In genomic region chr14:46831837-46832333, GRCm38 (mm10) we compare ENCODE assay signal across 8 mouse cellular contexts. TPM values are rescaled to one million over a fixed set of nuclear protein-coding genes. Genes with fewer than 3 reads are reported as not detected.
DNase-seq lines count a peak whose midpoint lies in the region; ATAC-seq and TF ChIP-seq lines count a peak whose summit lies in the region.

Gene Cgrrf1, plus strand, starts transcription at chr14:46832125.

- peak within 1 kb of the TSS; percentile 77 for H3K9ac ChIP-seq in embryonic facial prominence, embryonic 14.5 days (ENCODE audit: low read depth, low read length)
- peak within 1 kb of the TSS; percentile 88 for H3K9ac ChIP-seq in heart, adult 2 months (ENCODE audit: low read depth, low read length)
- H3K9ac ChIP-seq in limb, embryonic 13.5 days: peak within 1 kb of the TSS; percentile 83
- peak within 1 kb of the TSS; percentile 77 for H3K9ac ChIP-seq in midbrain, embryonic 16.5 days (ENCODE audit: low read depth, low read length)

- TF ChIP-seq CTCF in heart, adult 2 months (IDR thresholded peaks at IDR 0.05): peak; percentile 66

- H3K4me2 ChIP-seq in embryonic facial prominence, embryonic 14.5 days (ENCODE audit: low read depth, low read length): peak within 1 kb of the TSS; percentile 84
- H3K4me2 ChIP-seq in limb, embryonic 13.5 days (replicated peaks): peak within 1 kb of the TSS; percentile 83
- H3K4me2 ChIP-seq in midbrain, embryonic 16.5 days (ENCODE audit: low read length): peak within 1 kb of the TSS; percentile 95

- 0 out of 2 replicates have a peak, but pooled peaks cover 6% of the 10 kb centered on the region for H3K4me1 ChIP-seq in embryonic facial prominence, embryonic 14.5 days (ENCODE audit: control insufficient read depth, insufficient read depth, low read length)
- H3K4me1 ChIP-seq in heart, adult 2 months (ENCODE audit: control insufficient read depth, insufficient read depth, low read length): peaks cover 12% of the 10 kb centered on the region
- peaks cover 12% of the 10 kb centered on the region for H3K4me1 ChIP-seq in limb, embryonic 13.5 days
- H3K4me1 ChIP-seq in midbrain, embryonic 16.5 days (ENCODE audit: control insufficient read depth, insufficient read depth, low read length): peaks cover 11% of the 10 kb centered on the region

- WGBS in embryonic facial prominence, embryonic 14.5 days: 1% methylated on average over 23 of the region's 32 CpGs
- WGBS in heart, adult 2 months: under 1% methylated on average over 32 of the region's 32 CpGs
- WGBS in limb, embryonic 13.5 days: under 1% methylated on average over 32 of the region's 32 CpGs
- 0% methylated on average over 32 of the region's 32 CpGs for WGBS in midbrain, embryonic 16.5 days

- H3K4me3 ChIP-seq in embryonic facial prominence, embryonic 14.5 days (ENCODE audit: low read depth, low read length): peak within 1 kb of the TSS; percentile 76
- peak within 1 kb of the TSS; percentile 89 for H3K4me3 ChIP-seq in heart, adult 2 months
- H3K4me3 ChIP-seq in limb, embryonic 13.5 days: peak within 1 kb of the TSS; percentile 82
- H3K4me3 ChIP-seq in midbrain, embryonic 16.5 days (ENCODE audit: low read depth, low read length): peak within 1 kb of the TSS; percentile 74

- peak; percentile 96 for DNase-seq in 3T3-L1 (ENCODE audit: low read depth, low spot score)
- peak; percentile 87 to 93 for DNase-seq in adrenal gland, postnatal 4 days (ENCODE audit: low spot score in 2 of 2)
- peak; percentile 98 for DNase-seq in embryonic facial prominence, embryonic 14.5 days (ENCODE audit: low spot score)
- DNase-seq in heart, adult 2 months: peak; percentile 95 to 97
- peak; percentile 98 for DNase-seq in kidney, adult 8-10 months
- peak; percentile 93 to 98 for DNase-seq in spleen, postnatal 10 days (ENCODE audit: low spot score in 2 of 2)

- no peaks in the 10 kb centered on the region for H3K27me3 ChIP-seq in embryonic facial prominence, embryonic 14.5 days (replicated peaks; ENCODE audit: control insufficient read depth, insufficient read depth, low read length)
- no peaks in the 10 kb centered on the region for H3K27me3 ChIP-seq in heart, adult 2 months (ENCODE audit: control insufficient read depth, insufficient read depth, low read length)
- no peaks in the 10 kb centered on the region for H3K27me3 ChIP-seq in limb, embryonic 13.5 days
- no peaks in the 10 kb centered on the region for H3K27me3 ChIP-seq in midbrain, embryonic 16.5 days (ENCODE audit: control insufficient read depth, insufficient read depth, low read depth, low read length)

- no peaks in the 10 kb centered on the region for H3K36me3 ChIP-seq in embryonic facial prominence, embryonic 14.5 days (ENCODE audit: control insufficient read depth, insufficient read depth, low read length)
- H3K36me3 ChIP-seq in heart, adult 2 months (ENCODE audit: control insufficient read depth, insufficient read depth, low read length): no peaks in the 10 kb centered on the region; the same call in 1 of the 2 replicates
- no peaks in the 10 kb centered on the region for H3K36me3 ChIP-seq in limb, embryonic 13.5 days
- no peaks in the 10 kb centered on the region for H3K36me3 ChIP-seq in midbrain, embryonic 16.5 days (ENCODE audit: control insufficient read depth, insufficient read depth, low read length)

- peaks cover 1% of the 10 kb centered on the region; the same call in 1 of the 2 replicates for H3K79me2 ChIP-seq in heart, adult 2 months (replicated peaks; ENCODE audit: control insufficient read depth, insufficient read depth, low read length)

- 0 out of 2 replicates have a peak, but pooled peaks have one; percentile 51 for TF ChIP-seq EP300 in heart, adult 2 months (IDR thresholded peaks at IDR 0.05; ENCODE audit: insufficient read depth, low read depth, low read length)

- peak; percentile 91 for TF ChIP-seq POLR2A in heart, adult 2 months (IDR thresholded peaks at IDR 0.05; ENCODE audit: insufficient read depth, low read depth, low read length)

- intact Hi-C loops in heart, adult 2 months (cut with DNase I): loop anchor here (1.0 to 5.0 kb wide), 2 partner anchors 10 to 255 kb away; partner anchors contain the start of gene Gmfb

- H3K9me3 ChIP-seq in embryonic facial prominence, embryonic 14.5 days (ENCODE audit: control insufficient read depth, low read length): no peaks in the 10 kb centered on the region
- H3K9me3 ChIP-seq in limb, embryonic 13.5 days: no peaks in the 10 kb centered on the region
- no peaks in the 10 kb centered on the region for H3K9me3 ChIP-seq in midbrain, embryonic 16.5 days (replicated peaks; ENCODE audit: control insufficient read depth, low read length, poor library complexity, severe bottlenecking)

- peak; percentile 98 for ATAC-seq in embryonic facial prominence, embryonic 14.5 days (ENCODE audit: low read depth)
- ATAC-seq in limb, embryonic 13.5 days (ENCODE audit: low FRiP score, low read depth): peak; percentile 99
- peak; percentile 98 for ATAC-seq in midbrain, embryonic 16.5 days

- peak within 1 kb of the TSS; percentile 57 for H3K27ac ChIP-seq in embryonic facial prominence, embryonic 14.5 days (replicated peaks; ENCODE audit: low read depth, low read length)
- peak within 1 kb of the TSS; percentile 87 for H3K27ac ChIP-seq in heart, adult 2 months
- peak within 1 kb of the TSS; percentile 10; the same call in 1 of the 2 replicates for H3K27ac ChIP-seq in limb, embryonic 13.5 days
- H3K27ac ChIP-seq in midbrain, embryonic 16.5 days (ENCODE audit: low read length): no peak within 1 kb of the TSS

RNA-seq across cellular contexts. Expression of gene Cgrrf1, which starts in this region (rescaled TPM):
- total RNA-seq in adrenal gland, postnatal 4 days (2021): 10 to 100 TPM; 34.9 to 36.8 TPM
- polyA plus RNA-seq in embryonic facial prominence, embryonic 14.5 days (2014; fragmentation: Nextera tagmentation; extraction: Ambion mirVana): 27.9 and 28.7 TPM in 2 replicates
- 10 to 100 TPM; 33.5 to 38.5 TPM for total RNA-seq in heart, adult 2 months (2021)
- 20.6 and 30.0 TPM in 2 replicates for polyA plus RNA-seq in heart, adult 2 months (2012; rRNA removed)
- polyA plus RNA-seq in limb, embryonic 13.5 days (2015; fragmentation: Nextera tagmentation; extraction: Ambion mirVana): 25.1 and 30.2 TPM in 2 replicates
- polyA plus RNA-seq in midbrain, embryonic 16.5 days (2015; fragmentation: Nextera tagmentation; extraction: Ambion mirVana): 19.1 and 19.2 TPM in 2 replicates
